Mouse (Mus musculus) bone marrow, adult 2 months (tissue): ENCODE data around the gene Hivep3. TPM values are rescaled to one million over a fixed set of nuclear protein-coding genes. Genes with fewer than 3 reads are reported as not detected.
A peak's percentile ranks its signal among the peaks of the same experiment; 100 is the strongest.

ENCODE experiments used
- H3K27ac ChIP-seq: fragments of 200-500 bp; 2 replicates; pipeline ENCODE4 v1.5.1; 2012; ENCODE audit warnings: low read depth, mild to moderate bottlenecking, control low read depth, inconsistent platforms, low read length; ENCODE audit not compliant: control insufficient read depth, poor library complexity, insufficient read depth
- H3K4me1 ChIP-seq: fragments of 200-500 bp; 2 replicates; pipeline ENCODE4 v1.6.1; 2011; ENCODE audit warnings: low read length; ENCODE audit not compliant: control insufficient read depth, insufficient read depth
- H3K4me3 ChIP-seq: fragments of 200-500 bp; replicated peaks from 2 replicates; pipeline ENCODE3; 2011; ENCODE audit warnings: mild to moderate bottlenecking, low read depth, low read length, control low read depth; ENCODE audit not compliant: control insufficient read depth
- CTCF ChIP-seq: fragments of 200-500 bp; IDR thresholded peaks from 2 replicates; pipeline ENCODE4 v1.5.1; 2011; ENCODE audit warnings: low read length, control low read depth; ENCODE audit not compliant: control insufficient read depth, insufficient read depth
- POLR2A ChIP-seq: fragments of 200-500 bp; IDR thresholded peaks from 2 replicates; pipeline ENCODE4 v1.6.1; 2011; ENCODE audit warnings: low read depth, mild to moderate bottlenecking, control low read depth, low read length, borderline replicate concordance; ENCODE audit not compliant: control insufficient read depth
- WGBS: fragments of 180-500 bp; shearing (Covaris S2); methylation state at CpG from one replicate; pipeline ENCODE4 v1.1.7; 2018; 5-methylcytosine and 5-hydroxymethylcytosine counted together
- polyA plus RNA-seq: library from polyadenylated mRNA; stranded (reverse); fragments of >200 nt; gene quantifications from 2 replicates; pipeline ENCODE4 v1.2.4, GENCODE M21; 2011; ENCODE audit warnings: low replicate concordance; ENCODE audit not compliant: missing spikeins, insufficient read depth, insufficient read length

The Hivep3 gene
- polyA plus RNA-seq, 1 experiment, result 7.3 TPM

DNA sequence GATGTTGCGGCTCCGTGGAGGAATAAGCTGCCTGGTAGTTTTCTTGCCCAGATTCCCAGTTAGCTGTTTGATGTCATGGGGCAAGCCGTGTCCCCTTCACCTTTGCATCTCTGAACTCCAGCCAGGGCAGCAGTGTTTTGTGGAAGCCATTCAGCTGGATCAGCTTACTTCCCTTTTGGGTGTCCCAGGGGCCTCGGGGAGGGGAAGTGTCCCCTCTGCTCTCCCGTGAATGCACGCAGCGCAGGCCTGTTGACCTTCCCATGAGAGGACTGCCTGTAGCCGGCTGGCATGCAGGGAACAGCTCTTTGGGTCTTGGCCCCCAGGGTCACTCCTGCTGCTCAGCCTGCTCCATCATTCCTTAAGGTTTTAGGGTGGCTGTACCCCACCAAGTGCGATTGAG is 320.6 kb downstream of the Hivep3 start:
- TF ChIP-seq POLR2A (no peak), CTCF (no peak)
- WGBS, result 19% methylated on average over 9 of the region's 9 CpGs
- Histone ChIP-seq H3K4me3 (no peak overlapping the region), H3K27ac (peak overlapping the region; percentile 54), H3K4me1 (peaks cover 2% of the 10 kb centered on the region)

DNA sequence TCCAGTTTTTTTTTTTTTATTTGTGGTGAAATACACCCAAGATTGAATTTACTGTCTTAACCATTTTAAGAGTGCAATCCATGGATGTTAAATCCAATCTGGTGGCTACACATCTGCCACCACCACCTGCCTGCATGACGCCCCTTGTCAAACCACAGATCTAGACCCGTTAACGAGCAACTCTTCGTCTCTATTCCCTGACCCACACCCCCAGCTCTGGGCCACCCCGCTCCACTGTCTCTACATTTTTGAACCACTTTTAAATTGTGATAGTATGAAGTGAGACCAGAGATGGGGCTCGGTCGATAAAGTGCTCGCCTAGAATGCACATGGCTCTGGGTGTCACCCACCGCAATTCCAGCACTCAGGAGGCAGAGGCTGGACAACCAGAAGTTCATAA is 322.9 kb downstream of the Hivep3 start:
- TF ChIP-seq POLR2A (no peak), CTCF (no peak)
- H3K4me1 ChIP-seq, result peaks cover 2% of the 10 kb centered on the region
- H3K27ac ChIP-seq, result no peak overlapping the region
- H3K4me3 ChIP-seq, result no peak overlapping the region
- WGBS, result 76% methylated on average over 9 of the region's 9 CpGs

- WGBS, result 68% methylated on average over 8 of the region's 8 CpGs
- Histone ChIP-seq H3K4me1 (peaks cover 2% of the 10 kb centered on the region), H3K4me3 (no peak overlapping the region), H3K27ac (no peak overlapping the region)
- TF ChIP-seq CTCF, result no peak
- TF ChIP-seq POLR2A, result no peak
Measured at GRCm38 (mm10) chr4:120057529-120057928, 323.9 kb downstream of the Hivep3 start.

- Histone ChIP-seq H3K4me1 (peaks cover 2% of the 10 kb centered on the region), H3K4me3 (no peak overlapping the region), H3K27ac (no peak overlapping the region)
- WGBS, result 78% methylated on average over 3 of the region's 3 CpGs
- TF ChIP-seq POLR2A (no peak), CTCF (no peak)
Measured at GRCm38 (mm10) chr4:120058157-120058556, 324.6 kb downstream of the Hivep3 start.

DNA sequence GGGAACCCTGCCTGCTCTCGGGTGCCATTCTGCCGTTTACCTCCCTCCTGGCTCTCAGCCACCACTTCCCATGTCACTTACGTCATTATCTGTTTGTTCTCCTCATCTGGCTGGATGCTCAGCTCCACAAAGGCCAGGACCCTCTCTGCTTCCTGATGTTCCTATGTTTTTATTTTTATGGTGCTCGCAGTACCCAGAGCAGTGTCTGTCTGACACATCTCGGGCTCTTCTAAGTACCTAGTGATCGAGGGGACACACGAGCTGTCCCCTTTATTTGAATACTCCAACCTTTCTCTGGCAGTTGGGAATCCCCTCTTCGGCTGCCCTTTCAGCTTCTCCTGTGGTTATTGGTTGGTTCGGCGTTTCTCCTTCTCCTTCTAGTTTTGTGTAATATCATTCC is 325.2 kb downstream of the Hivep3 start:
- no peak overlapping the region for H3K4me3 ChIP-seq
- no peaks in the 10 kb centered on the region; the same call in 1 of the 2 replicates for H3K4me1 ChIP-seq
- WGBS, result 74% methylated on average over 10 of the region's 10 CpGs
- no peak for TF ChIP-seq CTCF
- TF ChIP-seq POLR2A, result no peak
- H3K27ac ChIP-seq, result no peak overlapping the region

GRCm38 (mm10) chr4:120061727-120062126 is 328.1 kb downstream of the Hivep3 start:
- Histone ChIP-seq H3K4me3 (no peak overlapping the region), H3K4me1 (no peaks in the 10 kb centered on the region; the same call in 1 of the 2 replicates), H3K27ac (no peak overlapping the region)
- TF ChIP-seq CTCF, result no peak
- TF ChIP-seq POLR2A, result no peak
- WGBS, result 55% methylated on average over 6 of the region's 6 CpGs

- Histone ChIP-seq H3K27ac (no peak overlapping the region), H3K4me1 (no peaks in the 10 kb centered on the region; the same call in 1 of the 2 replicates), H3K4me3 (no peak overlapping the region)
- TF ChIP-seq POLR2A (no peak), CTCF (no peak)
- WGBS, result 78% methylated on average over 6 of the region's 6 CpGs
Measured at GRCm38 (mm10) chr4:120062198-120062597, 328.6 kb downstream of the Hivep3 start.

- TF ChIP-seq CTCF, result no peak
- TF ChIP-seq POLR2A, result no peak
- Histone ChIP-seq H3K27ac (no peak overlapping the region), H3K4me3 (no peak overlapping the region), H3K4me1 (no peaks in the 10 kb centered on the region; the same call in 1 of the 2 replicates)
- WGBS, result 86% methylated on average over 11 of the region's 11 CpGs
Measured at GRCm38 (mm10) chr4:120062754-120063153, 329.2 kb downstream of the Hivep3 start.
